Mouse (Mus musculus) spleen, adult 2 months (tissue): Measurements from ENCODE around the gene Nos3. TPM values are rescaled to one million over a fixed set of nuclear protein-coding genes. Genes with fewer than 3 reads are reported as not detected.

Source experiments
- DNase-seq, 2 experiments: peaks; one replicate each; pipeline versions ENCODE4 v3.0.0 to v3.0.0-alpha.2; 2012 to 2021; ENCODE audit warnings: low spot score in 2 of 2, low read depth in 1 of 2
- H3K27ac ChIP-seq: fragments of 200-500 bp; 2 replicates; pipeline ENCODE4 v1.5.1; 2012; ENCODE audit warnings: low read length, inconsistent platforms; ENCODE audit not compliant: insufficient read depth
- H3K27me3 ChIP-seq: fragments of 200-500 bp; 2 replicates; pipeline ENCODE4 v1.6.1; 2012; ENCODE audit warnings: mild to moderate bottlenecking, moderate library complexity, low read length, inconsistent platforms; ENCODE audit not compliant: control insufficient read depth, insufficient read depth
- H3K36me3 ChIP-seq: fragments of 200-500 bp; 2 replicates; pipeline ENCODE4 v1.6.1; 2012; ENCODE audit warnings: mild to moderate bottlenecking, low read length, inconsistent platforms; ENCODE audit not compliant: control insufficient read depth, insufficient read depth
- H3K4me1 ChIP-seq: fragments of 200-500 bp; 2 replicates; pipeline ENCODE4 v1.6.1; 2011; ENCODE audit warnings: inconsistent platforms; ENCODE audit not compliant: control insufficient read depth, insufficient read depth, insufficient read length
- H3K4me3 ChIP-seq: fragments of 200-500 bp; 2 replicates; pipeline ENCODE4 v1.5.1; 2011; ENCODE audit warnings: mild to moderate bottlenecking, inconsistent platforms; ENCODE audit not compliant: insufficient read depth, insufficient read length; ENCODE audit errors: extremely low read depth
- CTCF ChIP-seq: fragments of 200-500 bp; IDR thresholded peaks from 2 replicates; pipeline ENCODE4 v1.5.1; 2011; ENCODE audit warnings: mild to moderate bottlenecking, inconsistent platforms; ENCODE audit not compliant: insufficient read depth, insufficient read length, insufficient replicate concordance; ENCODE audit errors: extremely low read depth
- POLR2A ChIP-seq: fragments of 200-500 bp; IDR thresholded peaks from 2 replicates; pipeline ENCODE4 v1.6.1; 2011; ENCODE audit warnings: low read depth, low read length, inconsistent platforms
- WGBS: fragments of 180-500 bp; shearing (Covaris S2); methylation state at CpG from one replicate; pipeline ENCODE4 v1.1.7; 2018; 5-methylcytosine and 5-hydroxymethylcytosine counted together
- polyA plus RNA-seq: library from polyadenylated mRNA; depleted of rRNA; stranded (reverse); fragments of >200 nt; gene quantifications from 2 replicates; pipeline ENCODE4 v1.2.3, GENCODE M21; 2012

Nos3 gene
- polyA plus RNA-seq, 1 experiment = 8.4 TPM

GRCm38 (mm10) chr5:24381988-24382387, 17.4 kb downstream of the Nos3 start:
- TF ChIP-seq CTCF (no peak), POLR2A (no peak)
- H3K4me1 ChIP-seq = no peaks in the 10 kb centered on the region; the same call in 1 of the 2 replicates
- DNase-seq = no peak
- 83% methylated on average over 2 of the region's 2 CpGs for WGBS
- H3K27me3 ChIP-seq = no peaks in the 10 kb centered on the region
- H3K4me3 ChIP-seq = no peak overlapping the region
- no peaks in the 10 kb centered on the region for H3K36me3 ChIP-seq
- H3K27ac ChIP-seq = no peak overlapping the region

GRCm38 (mm10) chr5:24383026-24383859, 18.6 kb downstream of the Nos3 start:
- H3K27ac ChIP-seq = no peak overlapping the region
- TF ChIP-seq CTCF = peak; percentile 23; the same call in 1 of the 2 replicates
- TF ChIP-seq POLR2A = no peak
- DNase-seq = peak; percentile 85 to 87
- H3K36me3 ChIP-seq = no peaks in the 10 kb centered on the region
- peak overlapping the region; percentile 62 for H3K4me3 ChIP-seq
- 10% methylated on average over 34 of the region's 34 CpGs for WGBS
- H3K27me3 ChIP-seq = peaks cover 8% of the 10 kb centered on the region
- H3K4me1 ChIP-seq = peaks cover 8% of the 10 kb centered on the region

- WGBS = 15% methylated on average over 6 of the region's 6 CpGs
- DNase-seq = peak in 1 of 2 experiments; percentile 19
- Histone ChIP-seq H3K27me3 (peaks cover 10% of the 10 kb centered on the region), H3K36me3 (no peaks in the 10 kb centered on the region), H3K4me1 (peaks cover 12% of the 10 kb centered on the region), H3K4me3 (no peak overlapping the region), H3K27ac (no peak overlapping the region)
- TF ChIP-seq CTCF = no peak
- no peak for TF ChIP-seq POLR2A
These were observed 19.8 kb downstream of the Nos3 start for GRCm38 (mm10) chr5:24384407-24384806.

GRCm38 (mm10) chr5:24385374-24385773, 20.8 kb downstream of the Nos3 start:
- Histone ChIP-seq H3K4me3 (no peak overlapping the region), H3K4me1 (peaks cover 13% of the 10 kb centered on the region), H3K36me3 (no peaks in the 10 kb centered on the region), H3K27ac (no peak overlapping the region), H3K27me3 (peaks cover 10% of the 10 kb centered on the region)
- no peak for DNase-seq
- TF ChIP-seq POLR2A (no peak), CTCF (no peak)
- 91% methylated on average over 5 of the region's 5 CpGs for WGBS

GRCm38 (mm10) chr5:24385887-24386550, 21.4 kb downstream of the Nos3 start:
- TF ChIP-seq CTCF = no peak
- no peak for DNase-seq
- Histone ChIP-seq H3K27ac (no peak overlapping the region), H3K4me3 (no peak overlapping the region), H3K36me3 (no peaks in the 10 kb centered on the region), H3K4me1 (peaks cover 13% of the 10 kb centered on the region), H3K27me3 (peaks cover 10% of the 10 kb centered on the region)
- WGBS = 84% methylated on average over 10 of the region's 10 CpGs

GRCm38 (mm10) chr5:24387264-24388241, 22.9 kb downstream of the Nos3 start:
- Histone ChIP-seq H3K4me1 (peaks cover 13% of the 10 kb centered on the region), H3K27me3 (peaks cover 10% of the 10 kb centered on the region), H3K27ac (no peak overlapping the region), H3K4me3 (peak overlapping the region; percentile 49; the same call in 1 of the 2 replicates), H3K36me3 (no peaks in the 10 kb centered on the region)
- DNase-seq = no peak
- no peak for TF ChIP-seq CTCF
- TF ChIP-seq POLR2A = no peak
- WGBS = 3% methylated on average over 73 of the region's 73 CpGs
